Mouse (Mus musculus): ENCODE data around the gene Lamc3. TPM values are rescaled to one million over a fixed set of nuclear protein-coding genes. Genes with fewer than 3 reads are reported as not detected.

Gene Lamc3
- polyA plus RNA-seq, 1 experiment from 2014 or later = 1.3 TPM

DNA sequence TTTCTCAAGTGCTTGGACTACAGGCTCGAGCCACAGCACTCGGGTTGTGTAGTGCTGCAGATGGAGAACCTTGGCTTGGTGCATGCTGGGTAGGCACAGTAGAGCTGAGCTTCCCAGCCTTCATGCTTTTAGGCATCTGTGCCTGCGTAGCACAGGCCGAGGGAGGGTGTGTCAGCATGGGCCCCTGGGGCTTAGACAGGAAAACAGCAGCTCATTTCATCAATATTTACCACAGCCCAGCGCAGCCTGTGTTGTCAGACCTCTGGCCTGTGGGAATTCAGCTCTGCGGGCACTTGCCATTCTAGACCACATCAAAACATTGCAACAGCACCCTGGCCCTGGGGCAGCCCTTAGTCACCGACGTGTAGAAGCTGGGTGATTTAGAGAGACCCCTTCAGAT is 31.1 kb upstream of the Lamc3 start:
- H3K4me3 ChIP-seq (replicated peaks; ENCODE audit: low read length) = no peak overlapping the region
- no peak overlapping the region for H3K27ac ChIP-seq (ENCODE audit: low read length)
- H3K9me3 ChIP-seq (replicated peaks; ENCODE audit: control insufficient read depth, low read length) = no peaks in the 10 kb centered on the region
- WGBS = 73% methylated on average over 8 of the region's 8 CpGs
- no peak overlapping the region for H3K4me2 ChIP-seq (ENCODE audit: low read depth, low read length)
- H3K9ac ChIP-seq (ENCODE audit: low read length) = no peak overlapping the region
- H3K36me3 ChIP-seq (ENCODE audit: control insufficient read depth, insufficient read depth, low read length) = no peaks in the 10 kb centered on the region
- 0 out of 2 replicates have a peak, but pooled peaks cover 6% of the 10 kb centered on the region for H3K4me1 ChIP-seq (ENCODE audit: control insufficient read depth, insufficient read depth, low read length)
- no peaks in the 10 kb centered on the region; the same call in 1 of the 2 replicates for H3K27me3 ChIP-seq (ENCODE audit: control insufficient read depth, insufficient read depth, low read length)
- ATAC-seq (ENCODE audit: insufficient read depth, low FRiP score) = no peak

GRCm38 (mm10) chr2:31857180-31857579 is 29.9 kb upstream of the Lamc3 start:
- WGBS = 57% methylated on average over 6 of the region's 6 CpGs
- Histone ChIP-seq H3K27ac (ENCODE audit: low read length) (no peak overlapping the region), H3K9ac (ENCODE audit: low read length) (no peak overlapping the region; the same call in 1 of the 2 replicates), H3K27me3 (ENCODE audit: control insufficient read depth, insufficient read depth, low read length) (no peaks in the 10 kb centered on the region; the same call in 1 of the 2 replicates), H3K4me2 (ENCODE audit: low read depth, low read length) (no peak overlapping the region), H3K4me3 (replicated peaks; ENCODE audit: low read length) (no peak overlapping the region), H3K9me3 (replicated peaks; ENCODE audit: control insufficient read depth, low read length) (no peaks in the 10 kb centered on the region), H3K4me1 (ENCODE audit: control insufficient read depth, insufficient read depth, low read length) (0 out of 2 replicates have a peak, but pooled peaks cover 6% of the 10 kb centered on the region), H3K36me3 (ENCODE audit: control insufficient read depth, insufficient read depth, low read length) (no peaks in the 10 kb centered on the region)
- no peak for ATAC-seq (ENCODE audit: insufficient read depth, low FRiP score)

DNA sequence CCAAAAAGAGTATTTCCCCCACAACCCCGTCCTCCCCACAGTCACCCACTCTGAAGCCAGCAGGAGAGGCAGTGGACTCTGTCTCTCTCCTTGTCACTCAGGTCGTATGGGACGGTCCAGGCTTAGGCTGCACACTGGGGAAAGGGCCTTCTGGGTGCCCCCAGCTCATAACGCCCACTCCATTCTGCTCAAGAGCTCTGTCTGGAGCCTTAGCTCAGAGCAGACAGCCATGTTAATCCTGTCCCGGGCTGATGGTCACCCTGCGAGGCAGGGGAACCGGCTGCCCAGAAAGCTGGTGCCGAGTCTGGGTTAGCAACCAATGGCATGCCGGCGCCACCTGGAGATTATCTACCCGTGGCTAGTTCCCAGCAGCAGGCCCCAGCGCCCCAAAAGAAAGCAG is 28.6 kb upstream of the Lamc3 start:
- Histone ChIP-seq H3K36me3 (ENCODE audit: control insufficient read depth, insufficient read depth, low read length) (no peaks in the 10 kb centered on the region), H3K27me3 (ENCODE audit: control insufficient read depth, insufficient read depth, low read length) (no peaks in the 10 kb centered on the region; the same call in 1 of the 2 replicates), H3K4me2 (ENCODE audit: low read depth, low read length) (no peak overlapping the region), H3K4me3 (replicated peaks; ENCODE audit: low read length) (no peak overlapping the region), H3K4me1 (ENCODE audit: control insufficient read depth, insufficient read depth, low read length) (0 out of 2 replicates have a peak, but pooled peaks cover 6% of the 10 kb centered on the region), H3K27ac (ENCODE audit: low read length) (no peak overlapping the region), H3K9me3 (replicated peaks; ENCODE audit: control insufficient read depth, low read length) (no peaks in the 10 kb centered on the region), H3K9ac (ENCODE audit: low read length) (no peak overlapping the region)
- ATAC-seq (ENCODE audit: insufficient read depth, low FRiP score) = no peak
- 30% methylated on average over 12 of the region's 12 CpGs for WGBS

DNA sequence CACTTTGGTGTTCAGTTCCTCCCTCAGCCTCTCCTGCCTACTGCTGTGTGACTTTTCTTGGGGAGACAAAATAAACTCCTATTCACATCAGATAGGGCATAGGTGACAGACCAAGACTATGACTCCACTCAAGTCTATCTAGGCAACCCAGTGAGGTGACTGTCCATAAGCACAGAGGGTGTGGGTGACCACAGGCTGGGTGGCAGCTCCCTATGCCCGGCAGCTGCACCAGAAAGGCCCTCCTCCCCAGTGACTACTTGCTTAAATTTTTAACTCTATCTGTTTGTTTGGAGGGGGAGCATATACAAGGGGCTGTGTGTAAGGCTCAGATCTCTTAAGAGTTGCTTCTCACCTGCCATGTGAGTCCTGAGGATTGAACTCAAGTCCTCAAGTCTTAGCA is 24.2 kb upstream of the Lamc3 start:
- no peak overlapping the region for H3K9ac ChIP-seq (ENCODE audit: low read length)
- H3K27me3 ChIP-seq (ENCODE audit: control insufficient read depth, insufficient read depth, low read length) = no peaks in the 10 kb centered on the region
- no peak overlapping the region for H3K27ac ChIP-seq (ENCODE audit: low read length)
- 58% methylated on average over 1 of the region's 1 CpGs for WGBS
- H3K4me3 ChIP-seq (replicated peaks; ENCODE audit: low read length) = no peak overlapping the region
- no peak for ATAC-seq (ENCODE audit: insufficient read depth, low FRiP score)
- no peak overlapping the region for H3K4me2 ChIP-seq (ENCODE audit: low read depth, low read length)
- H3K9me3 ChIP-seq (replicated peaks; ENCODE audit: control insufficient read depth, low read length) = no peaks in the 10 kb centered on the region
- no peaks in the 10 kb centered on the region for H3K4me1 ChIP-seq (ENCODE audit: control insufficient read depth, insufficient read depth, low read length)
- H3K36me3 ChIP-seq (ENCODE audit: control insufficient read depth, insufficient read depth, low read length) = no peaks in the 10 kb centered on the region

- H3K4me1 ChIP-seq (ENCODE audit: control insufficient read depth, insufficient read depth, low read length) = no peaks in the 10 kb centered on the region
These were observed 23.3 kb upstream of the Lamc3 start for GRCm38 (mm10) chr2:31863766-31864165.

DNA sequence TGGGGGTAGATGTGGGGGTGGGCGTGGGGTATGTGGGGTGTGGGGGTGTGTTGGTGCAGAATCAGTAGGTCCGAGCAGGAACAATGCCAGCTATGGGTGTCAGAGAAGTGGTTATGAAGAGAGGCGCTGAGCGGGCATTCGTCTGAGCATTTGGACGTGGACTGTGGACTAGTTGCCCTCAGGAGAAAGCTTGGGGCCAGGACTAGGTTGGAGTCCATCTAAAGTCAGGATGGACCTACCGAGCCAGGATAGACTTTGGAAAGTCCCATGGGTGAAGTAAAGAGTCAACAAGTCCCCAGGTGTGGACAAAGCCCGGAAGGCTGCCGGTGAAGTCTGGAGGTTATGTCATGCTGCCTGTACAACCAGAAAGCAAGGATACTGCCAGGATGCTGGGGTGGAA is 22.2 kb upstream of the Lamc3 start:
- Histone ChIP-seq H3K4me3 (replicated peaks; ENCODE audit: low read length) (no peak overlapping the region), H3K36me3 (ENCODE audit: control insufficient read depth, insufficient read depth, low read length) (no peaks in the 10 kb centered on the region), H3K27ac (ENCODE audit: low read length) (no peak overlapping the region), H3K9ac (ENCODE audit: low read length) (no peak overlapping the region), H3K27me3 (ENCODE audit: control insufficient read depth, insufficient read depth, low read length) (no peaks in the 10 kb centered on the region), H3K4me2 (ENCODE audit: low read depth, low read length) (no peak overlapping the region), H3K4me1 (ENCODE audit: control insufficient read depth, insufficient read depth, low read length) (no peaks in the 10 kb centered on the region), H3K9me3 (replicated peaks; ENCODE audit: control insufficient read depth, low read length) (no peaks in the 10 kb centered on the region)
- no peak for ATAC-seq (ENCODE audit: insufficient read depth, low FRiP score)
- WGBS = 88% methylated on average over 9 of the region's 9 CpGs

More at GRCm38 (mm10) chr2:31863766-31864165, 23.3 kb upstream of the Lamc3 start:
- H3K9ac ChIP-seq (ENCODE audit: low read length) = no peak overlapping the region
- H3K27me3 ChIP-seq (ENCODE audit: control insufficient read depth, insufficient read depth, low read length) = no peaks in the 10 kb centered on the region
- ATAC-seq (ENCODE audit: insufficient read depth, low FRiP score) = no peak
- H3K9me3 ChIP-seq (replicated peaks; ENCODE audit: control insufficient read depth, low read length) = no peaks in the 10 kb centered on the region
- H3K4me3 ChIP-seq (replicated peaks; ENCODE audit: low read length) = no peak overlapping the region
- no peaks in the 10 kb centered on the region for H3K36me3 ChIP-seq (ENCODE audit: control insufficient read depth, insufficient read depth, low read length)
- H3K27ac ChIP-seq (ENCODE audit: low read length) = no peak overlapping the region
- H3K4me2 ChIP-seq (ENCODE audit: low read depth, low read length) = no peak overlapping the region
- WGBS = 78% methylated on average over 1 of the region's 1 CpGs

DNA sequence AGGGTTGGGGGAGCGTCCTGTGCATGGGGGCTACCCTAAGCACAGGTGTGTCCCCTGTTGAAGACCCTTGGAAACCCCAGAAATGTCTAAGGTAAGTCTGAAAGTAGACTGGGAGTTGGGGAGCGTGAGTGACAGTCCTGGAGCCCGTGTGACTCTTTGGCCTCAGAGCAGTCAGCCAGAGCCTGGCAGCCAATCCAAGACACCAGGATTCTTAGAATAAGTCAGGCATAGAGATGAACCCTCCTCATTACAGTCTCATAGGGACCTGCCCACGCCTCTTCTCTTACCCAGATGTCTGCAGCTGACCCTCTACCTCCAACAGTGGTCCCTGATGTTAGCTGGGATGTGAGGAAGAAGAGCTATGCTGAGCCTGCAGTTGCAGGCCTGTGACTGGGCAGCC is 21.8 kb upstream of the Lamc3 start:
- ATAC-seq (ENCODE audit: insufficient read depth, low FRiP score) = no peak
- 71% methylated on average over 4 of the region's 4 CpGs for WGBS
- Histone ChIP-seq H3K4me1 (ENCODE audit: control insufficient read depth, insufficient read depth, low read length) (no peaks in the 10 kb centered on the region), H3K36me3 (ENCODE audit: control insufficient read depth, insufficient read depth, low read length) (no peaks in the 10 kb centered on the region), H3K27ac (ENCODE audit: low read length) (no peak overlapping the region), H3K9me3 (replicated peaks; ENCODE audit: control insufficient read depth, low read length) (no peaks in the 10 kb centered on the region), H3K4me3 (replicated peaks; ENCODE audit: low read length) (no peak overlapping the region), H3K27me3 (ENCODE audit: control insufficient read depth, insufficient read depth, low read length) (no peaks in the 10 kb centered on the region), H3K4me2 (ENCODE audit: low read depth, low read length) (no peak overlapping the region), H3K9ac (ENCODE audit: low read length) (no peak overlapping the region)

DNA sequence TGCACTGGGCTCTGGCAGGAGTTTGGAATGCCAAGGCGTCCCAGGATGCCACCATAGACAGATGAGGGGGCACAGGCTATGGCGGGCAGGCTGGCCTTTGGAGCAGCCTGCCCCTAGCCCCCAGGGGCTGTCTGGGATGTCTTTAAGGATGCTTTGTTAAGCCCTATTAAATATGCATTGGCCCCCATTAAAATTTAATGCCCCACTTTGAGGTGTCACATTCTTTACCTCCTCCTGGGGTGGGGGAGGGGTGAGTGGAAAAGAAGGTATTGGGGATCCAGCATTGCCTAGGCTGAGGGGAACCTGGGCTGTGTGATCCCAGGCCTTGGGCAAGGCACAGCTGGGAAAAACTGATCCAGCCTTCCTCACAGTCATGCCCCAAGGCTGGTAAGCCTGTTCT is 21.3 kb upstream of the Lamc3 start:
- Histone ChIP-seq H3K4me2 (ENCODE audit: low read depth, low read length) (no peak overlapping the region), H3K4me1 (ENCODE audit: control insufficient read depth, insufficient read depth, low read length) (no peaks in the 10 kb centered on the region), H3K9me3 (replicated peaks; ENCODE audit: control insufficient read depth, low read length) (no peaks in the 10 kb centered on the region), H3K9ac (ENCODE audit: low read length) (no peak overlapping the region), H3K27me3 (ENCODE audit: control insufficient read depth, insufficient read depth, low read length) (no peaks in the 10 kb centered on the region), H3K27ac (ENCODE audit: low read length) (no peak overlapping the region), H3K4me3 (replicated peaks; ENCODE audit: low read length) (no peak overlapping the region), H3K36me3 (ENCODE audit: control insufficient read depth, insufficient read depth, low read length) (no peaks in the 10 kb centered on the region)
- no peak for ATAC-seq (ENCODE audit: insufficient read depth, low FRiP score)
- 37% methylated on average over 2 of the region's 2 CpGs for WGBS

DNA sequence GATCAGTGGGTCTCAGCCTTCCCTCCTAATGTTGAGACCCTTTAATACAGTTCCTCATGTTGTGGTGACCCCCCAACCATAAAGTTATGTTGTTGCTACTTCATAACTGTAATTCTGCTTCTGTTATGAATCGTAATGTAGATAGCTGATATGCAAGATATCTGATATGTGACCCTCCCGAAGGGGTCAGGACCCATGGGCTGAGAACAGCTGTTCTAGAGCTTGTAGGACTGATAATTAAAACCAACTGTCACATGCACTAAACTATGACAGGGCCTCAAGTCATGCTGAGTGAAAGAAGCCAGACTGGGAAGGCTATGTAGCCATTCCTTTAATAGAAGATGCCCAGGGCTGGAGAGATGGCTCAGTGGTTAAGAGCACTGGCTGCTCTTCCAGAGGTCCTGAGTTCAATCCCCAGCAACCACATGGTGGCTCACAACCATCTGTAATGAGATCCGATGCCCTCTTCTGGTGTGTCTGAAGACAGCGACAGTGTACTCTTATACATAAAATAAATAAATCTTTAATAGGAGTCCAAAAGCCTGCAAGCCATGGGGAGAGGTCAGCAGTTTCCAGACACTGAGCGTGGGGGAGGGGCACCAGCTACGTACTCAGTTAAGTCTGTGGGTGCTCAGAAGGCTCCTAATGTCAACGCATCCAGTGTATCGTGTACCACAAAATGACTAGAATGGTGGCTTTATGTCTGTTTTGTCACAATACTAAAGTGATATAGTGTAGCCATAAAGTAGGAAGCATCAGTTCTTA is 19.1 kb upstream of the Lamc3 start:
- Histone ChIP-seq H3K4me1 (ENCODE audit: control insufficient read depth, insufficient read depth, low read length) (no peaks in the 10 kb centered on the region), H3K27me3 (ENCODE audit: control insufficient read depth, insufficient read depth, low read length) (no peaks in the 10 kb centered on the region), H3K9me3 (replicated peaks; ENCODE audit: control insufficient read depth, low read length) (no peaks in the 10 kb centered on the region), H3K36me3 (ENCODE audit: control insufficient read depth, insufficient read depth, low read length) (no peaks in the 10 kb centered on the region), H3K4me2 (ENCODE audit: low read depth, low read length) (no peak overlapping the region), H3K4me3 (replicated peaks; ENCODE audit: low read length) (no peak overlapping the region), H3K27ac (ENCODE audit: low read length) (no peak overlapping the region), H3K9ac (ENCODE audit: low read length) (no peak overlapping the region)
- no peak for ATAC-seq (ENCODE audit: insufficient read depth, low FRiP score)
- WGBS = 78% methylated on average over 8 of the region's 8 CpGs
